Mouse (Mus musculus) heart, embryonic 15.5 days (tissue): ENCODE measurements around the gene Uox. TPM values are rescaled to one million over a fixed set of nuclear protein-coding genes. Genes with fewer than 3 reads are reported as not detected.

Experiments used
- ATAC-seq: fragments of 200-750 bp; cut with Nextera tagmentation; replicated peaks from 2 replicates; pipeline ENCODE4 v1.8.0; 2017; ENCODE audit warnings: low read depth, moderate TSS enrichment; ENCODE audit not compliant: insufficient number of reproducible peaks, insufficient read depth, low FRiP score
- H3K27ac ChIP-seq: fragments of 300-500 bp; sonication (generic); 2 replicates; pipeline ENCODE4 v1.5.1; 2015; ENCODE audit warnings: mild to moderate bottlenecking, inconsistent platforms
- H3K27me3 ChIP-seq: fragments of 300-500 bp; sonication (generic); 2 replicates; pipeline ENCODE4 v1.6.1; 2015; ENCODE audit warnings: inconsistent platforms
- H3K36me3 ChIP-seq: fragments of 300-500 bp; sonication (generic); 2 replicates; pipeline ENCODE4 v1.6.1; 2015; ENCODE audit warnings: mild to moderate bottlenecking, inconsistent platforms
- H3K4me1 ChIP-seq: fragments of 300-500 bp; sonication (generic); replicated peaks from 2 replicates; pipeline ENCODE4 v1.6.1; 2015; ENCODE audit warnings: inconsistent platforms
- H3K4me2 ChIP-seq: fragments of 300-500 bp; sonication (generic); 2 replicates; pipeline ENCODE4 v1.6.1; 2015; ENCODE audit warnings: inconsistent platforms, mild to moderate bottlenecking, moderate library complexity
- H3K4me3 ChIP-seq: fragments of 300-500 bp; sonication (generic); 2 replicates; pipeline ENCODE4 v1.5.1; 2015; ENCODE audit warnings: mild to moderate bottlenecking, inconsistent platforms
- H3K9ac ChIP-seq: fragments of 300-500 bp; sonication (generic); 2 replicates; pipeline ENCODE4 v1.6.1; 2015; ENCODE audit warnings: mild to moderate bottlenecking, inconsistent platforms
- H3K9me3 ChIP-seq: fragments of 300-500 bp; sonication (generic); replicated peaks from 2 replicates; pipeline ENCODE4 v1.6.1; 2016; ENCODE audit warnings: inconsistent platforms
- WGBS: fragments of 180-500 bp; shearing (Covaris S2); methylation state at CpG from one replicate; pipeline ENCODE4 v1.1.7; 2015; ENCODE audit warnings: mixed read lengths; 5-methylcytosine and 5-hydroxymethylcytosine counted together
- polyA plus RNA-seq: library from polyadenylated mRNA; unstranded; fragments of >200 nt; fragmentation: Nextera tagmentation; extraction: Ambion mirVana; gene quantifications from 2 replicates; pipeline ENCODE4 v1.2.1, GENCODE M21; 2015

Uox gene
- polyA plus RNA-seq, 1 experiment from 2014 or later: not detected

GRCm38 (mm10) chr3:146659321-146659720 lies 89.1 kb downstream of the Uox start:
- ATAC-seq: no peak
- Histone ChIP-seq H3K9me3 (no peaks in the 10 kb centered on the region), H3K4me2 (no peak overlapping the region), H3K36me3 (no peaks in the 10 kb centered on the region), H3K4me1 (peaks cover 12% of the 10 kb centered on the region), H3K9ac (no peak overlapping the region), H3K4me3 (no peak overlapping the region), H3K27me3 (no peaks in the 10 kb centered on the region), H3K27ac (no peak overlapping the region)
- 84% methylated on average over 5 of the region's 5 CpGs for WGBS

GRCm38 (mm10) chr3:146661001-146661400 lies 90.8 kb downstream of the Uox start:
- no peak overlapping the region for H3K27ac ChIP-seq

GRCm38 (mm10) chr3:146661907-146662306 lies 91.7 kb downstream of the Uox start:
- H3K36me3 ChIP-seq: no peaks in the 10 kb centered on the region
- no peak for ATAC-seq
- H3K9me3 ChIP-seq: no peaks in the 10 kb centered on the region
- H3K27ac ChIP-seq: no peak overlapping the region
- H3K4me1 ChIP-seq: peaks cover 12% of the 10 kb centered on the region
- H3K4me3 ChIP-seq: no peak overlapping the region
- 73% methylated on average over 7 of the region's 7 CpGs for WGBS
- H3K9ac ChIP-seq: no peak overlapping the region
- no peaks in the 10 kb centered on the region for H3K27me3 ChIP-seq
- no peak overlapping the region for H3K4me2 ChIP-seq

More at GRCm38 (mm10) chr3:146661001-146661400, 90.8 kb downstream of the Uox start:
- no peak for ATAC-seq
- no peak overlapping the region for H3K4me2 ChIP-seq
- no peaks in the 10 kb centered on the region for H3K27me3 ChIP-seq
- no peaks in the 10 kb centered on the region for H3K36me3 ChIP-seq
- WGBS: 50% methylated on average over 6 of the region's 6 CpGs
- no peak overlapping the region for H3K4me3 ChIP-seq
- peaks cover 12% of the 10 kb centered on the region for H3K4me1 ChIP-seq
- H3K9me3 ChIP-seq: no peaks in the 10 kb centered on the region
- H3K9ac ChIP-seq: no peak overlapping the region

GRCm38 (mm10) chr3:146671121-146671520 lies 100.9 kb downstream of the Uox start:
- Histone ChIP-seq H3K27ac (no peak overlapping the region), H3K4me3 (no peak overlapping the region), H3K27me3 (no peaks in the 10 kb centered on the region), H3K4me2 (no peak overlapping the region), H3K9ac (no peak overlapping the region), H3K4me1 (no peaks in the 10 kb centered on the region), H3K9me3 (no peaks in the 10 kb centered on the region), H3K36me3 (no peaks in the 10 kb centered on the region)
- ATAC-seq: no peak
- 54% methylated on average over 2 of the region's 2 CpGs for WGBS

GRCm38 (mm10) chr3:146675101-146675500 lies 104.9 kb downstream of the Uox start:
- H3K4me2 ChIP-seq: no peak overlapping the region
- no peak overlapping the region for H3K4me3 ChIP-seq
- no peak overlapping the region for H3K27ac ChIP-seq
- H3K9ac ChIP-seq: no peak overlapping the region
- no peaks in the 10 kb centered on the region for H3K27me3 ChIP-seq
- H3K36me3 ChIP-seq: no peaks in the 10 kb centered on the region
- no peaks in the 10 kb centered on the region for H3K4me1 ChIP-seq
- no peaks in the 10 kb centered on the region for H3K9me3 ChIP-seq
- WGBS: 70% methylated on average over 1 of the region's 1 CpGs
- ATAC-seq: no peak

GRCm38 (mm10) chr3:146676193-146676592 lies 106.0 kb downstream of the Uox start:
- H3K4me1 ChIP-seq: no peaks in the 10 kb centered on the region
- H3K4me2 ChIP-seq: no peak overlapping the region
- WGBS: 82% methylated on average over 4 of the region's 4 CpGs
- no peak overlapping the region for H3K4me3 ChIP-seq
- no peak overlapping the region for H3K9ac ChIP-seq
- no peaks in the 10 kb centered on the region for H3K9me3 ChIP-seq
- no peaks in the 10 kb centered on the region for H3K36me3 ChIP-seq
- ATAC-seq: no peak
- no peaks in the 10 kb centered on the region for H3K27me3 ChIP-seq
- no peak overlapping the region for H3K27ac ChIP-seq

GRCm38 (mm10) chr3:146679646-146680045 lies 109.4 kb downstream of the Uox start:
- ATAC-seq: no peak
- H3K4me1 ChIP-seq: peaks cover 11% of the 10 kb centered on the region
- H3K36me3 ChIP-seq: no peaks in the 10 kb centered on the region
- no peak overlapping the region for H3K4me3 ChIP-seq
- 87% methylated on average over 16 of the region's 16 CpGs for WGBS
- no peaks in the 10 kb centered on the region for H3K9me3 ChIP-seq
- no peak overlapping the region for H3K9ac ChIP-seq
- no peaks in the 10 kb centered on the region for H3K27me3 ChIP-seq
- H3K27ac ChIP-seq: no peak overlapping the region
- H3K4me2 ChIP-seq: no peak overlapping the region

GRCm38 (mm10) chr3:146680625-146681024 lies 110.4 kb downstream of the Uox start:
- ATAC-seq: no peak
- whole genome bisulfite sequencing: 90% methylated on average over 13 of the region's 13 CpGs

GRCm38 (mm10) chr3:146681696-146682095 lies 111.5 kb downstream of the Uox start:
- H3K27me3 ChIP-seq: no peaks in the 10 kb centered on the region
- no peaks in the 10 kb centered on the region for H3K9me3 ChIP-seq
- H3K36me3 ChIP-seq: no peaks in the 10 kb centered on the region
- peak overlapping the region; percentile 63 for H3K4me2 ChIP-seq
- H3K4me3 ChIP-seq: peak overlapping the region; percentile 41; the same call in 1 of the 2 replicates
- 49% methylated on average over 8 of the region's 8 CpGs for WGBS
- peaks cover 25% of the 10 kb centered on the region for H3K4me1 ChIP-seq
- ATAC-seq: no peak
- H3K27ac ChIP-seq: no peak overlapping the region
- no peak overlapping the region for H3K9ac ChIP-seq

More at GRCm38 (mm10) chr3:146680625-146681024, 110.4 kb downstream of the Uox start:
- Histone ChIP-seq H3K27ac (no peak overlapping the region), H3K4me3 (no peak overlapping the region), H3K9me3 (no peaks in the 10 kb centered on the region), H3K27me3 (no peaks in the 10 kb centered on the region), H3K36me3 (no peaks in the 10 kb centered on the region), H3K9ac (no peak overlapping the region), H3K4me1 (peaks cover 16% of the 10 kb centered on the region), H3K4me2 (no peak overlapping the region)

Other genes with a start within 250 kb of the Uox start
- gene Ssx2ip, start 165.8 kb upstream of the Uox start, polyA plus RNA-seq: 15.5 and 20.1 TPM in 2 replicates
- gene Ctbs, start 120.6 kb upstream of the Uox start, polyA plus RNA-seq: 7.5 and 8.6 TPM in 2 replicates
- gene Spata1, start 70.7 kb upstream of the Uox start, polyA plus RNA-seq: 4.2 and 5.8 TPM in 2 replicates
- gene Gng5, start 70.6 kb upstream of the Uox start, polyA plus RNA-seq: 976 and 1,307 TPM in 2 replicates
- gene Rpf1, start 49.0 kb upstream of the Uox start, polyA plus RNA-seq: 33.6 and 35.5 TPM in 2 replicates
- not detected in 2 replicates for gene Dnase2b, start 45.2 kb downstream of the Uox start, polyA plus RNA-seq
- gene 4930503B20Rik, start 80.9 kb downstream of the Uox start, polyA plus RNA-seq: 0.10 TPM in 1 of 2 replicates, not detected in the other
- 2.1 and 3.1 TPM in 2 replicates for gene Samd13, start 115.2 kb downstream of the Uox start, polyA plus RNA-seq
- gene Prkacb, start 242.6 kb downstream of the Uox start, polyA plus RNA-seq: 46.8 and 52.7 TPM in 2 replicates